Mouse (Mus musculus): ENCODE measurements at regions not wholly inside any gene's neighbourhood (a gene's known extent, or its start where the extent isn't known, plus 50 kb on each side); places are given as distances from the start of the nearest gene placed in this dataset.

DNA sequence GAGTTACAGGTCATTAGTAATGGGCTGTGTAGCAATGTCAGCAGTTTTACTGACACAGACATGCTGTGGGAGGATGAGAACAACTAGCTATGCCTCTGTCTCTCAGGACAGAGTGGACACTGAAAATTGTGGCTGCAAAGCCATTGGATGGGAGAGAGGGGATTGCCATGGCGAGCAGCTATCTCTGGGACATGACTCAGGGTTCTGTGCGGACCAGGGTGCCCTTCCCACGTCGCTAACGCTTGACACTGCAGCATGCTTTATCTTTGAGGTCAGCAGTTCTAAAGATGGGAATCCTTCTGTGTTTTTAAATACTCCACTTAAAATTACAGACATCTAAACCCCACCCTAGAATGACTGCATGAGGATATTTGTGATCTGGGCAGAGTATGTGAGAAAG, 121.9 kb downstream of the Fam198b start:
- TF ChIP-seq CHD2 (IDR thresholded peaks at IDR 0.05; ENCODE audit: low read depth, low read length) = no peak
- TF ChIP-seq HCFC1 (IDR thresholded peaks at IDR 0.05; ENCODE audit: borderline replicate concordance, insufficient read depth, low read length) = no peak
- no peak for TF ChIP-seq ZC3H11A (IDR thresholded peaks at IDR 0.05; ENCODE audit: borderline replicate concordance, low read depth, low read length)
